Mouse (Mus musculus) CH12.LX (cell line): ENCODE results near the gene Bst1.

ENCODE experiments used
- CTCF ChIP-seq, 2 experiments: IDR thresholded peaks in 1 of 2; conservative IDR thresholded peaks in 1 of 2; 2 replicates each; pipeline ENCODE4 v1.5.1; 2011 to 2012; ENCODE audit warnings: low read depth in 2 of 2, low read length in 2 of 2, improper control_type of control experiment in 1 of 2, inconsistent platforms in 1 of 2, mild to moderate bottlenecking in 1 of 2, moderate library complexity in 1 of 2
- MAFK ChIP-seq: IDR thresholded peaks from 2 replicates; pipeline ENCODE4 v1.6.1; 2011; ENCODE audit warnings: low read length, improper control_type of control experiment; ENCODE audit not compliant: insufficient replicate concordance
- POLR2A ChIP-seq: IDR thresholded peaks from 2 replicates; pipeline ENCODE4 v1.6.1; 2011; ENCODE audit warnings: low read depth, mild to moderate bottlenecking, improper control_type of control experiment, low read length
- POLR2AphosphoS2 ChIP-seq: IDR thresholded peaks from 2 replicates; pipeline ENCODE4 v1.6.1; 2011; ENCODE audit warnings: low read depth, low read length, improper control_type of control experiment
- USF1 ChIP-seq: IDR thresholded peaks from 2 replicates; pipeline ENCODE4 v1.6.1; 2014; ENCODE audit warnings: low read depth, mild to moderate bottlenecking, inconsistent platforms, low read length, improper control_type of control experiment
- USF2 ChIP-seq: conservative IDR thresholded peaks from 2 replicates; pipeline ENCODE4 v1.6.1; 2011; ENCODE audit warnings: low read depth, low read length, improper control_type of control experiment
- ZMIZ1 ChIP-seq: IDR thresholded peaks from 2 replicates; pipeline ENCODE4 v1.6.1; 2012; ENCODE audit warnings: low read depth, mild to moderate bottlenecking, inconsistent platforms, low read length, improper control_type of control experiment

GRCm38 (mm10) chr5:43810427-43811062 is 8.1 kb upstream of the Bst1 start:
- no peak for TF ChIP-seq CTCF (conservative IDR thresholded peaks at IDR 0.05 in 1 of 2, IDR thresholded peaks at IDR 0.05 in 1 of 2; ENCODE audit: low read depth in 2 of 2, low read length in 2 of 2)
- TF ChIP-seq USF2 = no peak
- TF ChIP-seq MAFK = no peak
- TF ChIP-seq POLR2AphosphoS2 = no peak
- no peak for TF ChIP-seq USF1
- TF ChIP-seq POLR2A = no peak
- TF ChIP-seq ZMIZ1 = no peak
